Mouse (Mus musculus): ENCODE data around the gene Nms. TPM values are rescaled to one million over a fixed set of nuclear protein-coding genes. Genes with fewer than 3 reads are reported as not detected.

The Nms gene
- total RNA-seq, 1 experiment: not detected

GRCm38 (mm10) chr1:38934668-38935067 lies 4.3 kb upstream of the Nms start:
- DNase-seq (ENCODE audit: low read depth, low spot score): peak; percentile 37
- in situ Hi-C loops (cut with MboI; ENCODE audit: low sequenced_read_pairs in 2 of 2, unreplicated experiment in 2 of 2): loop anchor here in 1 of 2 experiments (10.0 kb wide), 1 partner anchor 70 kb away; no protein-coding TSS in a partner anchor
- Histone ChIP-seq H3K36me3 (ENCODE audit: control insufficient read depth, insufficient read depth, low read length, poor library complexity, severe bottlenecking) (no peaks in the 10 kb centered on the region), H3K9me3 (ENCODE audit: control insufficient read depth, insufficient read depth, low read depth, low read length) (no peaks in the 10 kb centered on the region), H3K27ac (ENCODE audit: insufficient read depth, low read depth, low read length, poor library complexity, severe bottlenecking) (no peak overlapping the region), H3K9ac (ENCODE audit: insufficient read depth, low read depth, low read length, poor library complexity, severe bottlenecking) (no peak overlapping the region), H3K4me3 (ENCODE audit: insufficient read depth in 1 of 2, low read depth in 1 of 2, low read length in 2 of 2, poor library complexity in 1 of 2, severe bottlenecking in 1 of 2) (no peak overlapping the region), H3K4me1 (ENCODE audit: control insufficient read depth in 2 of 2, insufficient read depth in 2 of 2, low read length in 2 of 2, poor library complexity in 1 of 2) (no peaks in the 10 kb centered on the region)
- TF ChIP-seq MAFK (IDR thresholded peaks at IDR 0.05; ENCODE audit: insufficient read depth, low read depth, low read length): no peak

DNA sequence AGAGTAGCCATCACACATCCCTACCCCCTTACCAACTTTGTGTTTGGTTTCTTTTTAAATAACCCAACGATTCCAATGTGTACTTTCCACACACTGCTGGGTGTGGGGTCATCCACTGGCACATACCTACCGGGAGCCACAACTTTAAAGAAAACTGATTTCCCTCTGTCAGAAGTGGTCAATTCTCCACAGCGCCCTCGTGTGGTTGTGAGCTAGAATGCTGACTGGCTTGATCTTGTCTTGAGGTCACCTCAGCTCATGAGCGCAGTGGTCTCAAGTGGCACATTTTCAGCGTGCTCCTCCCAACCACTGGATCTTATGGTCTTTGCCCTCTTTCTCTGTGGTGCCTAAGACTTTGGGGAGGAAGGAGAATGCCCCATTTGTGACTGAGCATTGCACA lies 2.2 kb upstream of the Nms start:
- Histone ChIP-seq H3K9me3 (ENCODE audit: control insufficient read depth, insufficient read depth, low read depth, low read length) (no peaks in the 10 kb centered on the region), H3K4me1 (ENCODE audit: control insufficient read depth in 2 of 2, insufficient read depth in 2 of 2, low read length in 2 of 2, poor library complexity in 1 of 2) (no peaks in the 10 kb centered on the region), H3K4me3 (ENCODE audit: insufficient read depth in 1 of 2, low read depth in 1 of 2, low read length in 2 of 2, poor library complexity in 1 of 2, severe bottlenecking in 1 of 2) (no peak overlapping the region), H3K9ac (ENCODE audit: insufficient read depth, low read depth, low read length, poor library complexity, severe bottlenecking) (no peak overlapping the region), H3K36me3 (ENCODE audit: control insufficient read depth, insufficient read depth, low read length, poor library complexity, severe bottlenecking) (no peaks in the 10 kb centered on the region), H3K27ac (ENCODE audit: insufficient read depth, low read depth, low read length, poor library complexity, severe bottlenecking) (no peak overlapping the region)
- in situ Hi-C loops (cut with MboI; ENCODE audit: low sequenced_read_pairs in 2 of 2, unreplicated experiment in 2 of 2): loop anchor here in 1 of 2 experiments (10.0 kb wide), 1 partner anchor 72 kb away; no protein-coding TSS in a partner anchor
- TF ChIP-seq ZC3H11A (IDR thresholded peaks at IDR 0.05; ENCODE audit: borderline replicate concordance, low read depth, low read length): peak; percentile 24; the same call in 1 of the 2 replicates
- TF ChIP-seq CHD2 (IDR thresholded peaks at IDR 0.05; ENCODE audit: low read depth, low read length): no peak
- peak; percentile 80 for TF ChIP-seq MAFK (IDR thresholded peaks at IDR 0.05; ENCODE audit: insufficient read depth, low read depth, low read length)
- DNase-seq (ENCODE audit: low read depth, low spot score): peak; percentile 75

GRCm38 (mm10) chr1:38939608-38940007 lies 659 bp downstream of the Nms start:
- Histone ChIP-seq H3K27ac (ENCODE audit: insufficient read depth, low read depth, low read length, poor library complexity, severe bottlenecking) (no peak overlapping the region), H3K9ac (ENCODE audit: insufficient read depth, low read depth, low read length, poor library complexity, severe bottlenecking) (no peak overlapping the region), H3K4me3 (ENCODE audit: insufficient read depth in 1 of 2, low read depth in 1 of 2, low read length in 2 of 2, poor library complexity in 1 of 2, severe bottlenecking in 1 of 2) (no peak overlapping the region), H3K36me3 (ENCODE audit: control insufficient read depth, insufficient read depth, low read length, poor library complexity, severe bottlenecking) (no peaks in the 10 kb centered on the region), H3K4me1 (ENCODE audit: control insufficient read depth in 2 of 2, insufficient read depth in 2 of 2, low read length in 2 of 2, poor library complexity in 1 of 2) (no peaks in the 10 kb centered on the region), H3K9me3 (ENCODE audit: control insufficient read depth, insufficient read depth, low read depth, low read length) (no peaks in the 10 kb centered on the region)
- in situ Hi-C loops (cut with MboI; ENCODE audit: low sequenced_read_pairs in 2 of 2, unreplicated experiment in 2 of 2): loop anchor here in 1 of 2 experiments (10.0 kb wide), 1 partner anchor 75 kb away; no protein-coding TSS in a partner anchor
- TF ChIP-seq ZNF384 (IDR thresholded peaks at IDR 0.05; ENCODE audit: low read depth, low read length) (no peak), HCFC1 (IDR thresholded peaks at IDR 0.05; ENCODE audit: borderline replicate concordance, insufficient read depth, low read length) (no peak), ZC3H11A (IDR thresholded peaks at IDR 0.05; ENCODE audit: borderline replicate concordance, low read depth, low read length) (no peak), MAFK (IDR thresholded peaks at IDR 0.05; ENCODE audit: insufficient read depth, low read depth, low read length) (no peak), CHD2 (IDR thresholded peaks at IDR 0.05; ENCODE audit: low read depth, low read length) (no peak)
- peak; percentile 33 for DNase-seq (ENCODE audit: low read depth, low spot score)

DNA sequence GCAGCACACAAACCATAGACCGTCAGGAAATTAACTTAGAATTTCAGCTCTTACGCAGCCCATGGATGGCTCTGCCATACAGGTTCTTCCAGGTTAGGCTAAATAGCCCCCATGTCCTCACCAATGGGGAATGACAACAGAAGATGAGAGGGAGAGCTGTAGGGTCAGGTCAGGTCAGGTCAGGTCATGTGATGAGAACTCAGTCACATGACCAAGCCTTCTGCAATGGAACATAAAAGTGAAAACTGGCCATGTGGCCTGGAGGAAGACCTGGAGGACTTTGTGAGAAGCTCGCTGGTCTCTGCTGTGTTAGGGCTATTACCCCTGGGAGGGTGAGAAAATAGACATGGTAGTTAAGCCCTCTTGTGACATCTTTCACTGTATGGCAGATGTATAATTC lies 17.5 kb downstream of the Nms start:
- Histone ChIP-seq H3K27ac (ENCODE audit: insufficient read depth, low read depth, low read length, poor library complexity, severe bottlenecking) (no peak overlapping the region), H3K36me3 (ENCODE audit: control insufficient read depth, insufficient read depth, low read length, poor library complexity, severe bottlenecking) (no peaks in the 10 kb centered on the region), H3K4me3 (ENCODE audit: insufficient read depth in 1 of 2, low read depth in 1 of 2, low read length in 2 of 2, poor library complexity in 1 of 2, severe bottlenecking in 1 of 2) (no peak overlapping the region), H3K4me1 (ENCODE audit: control insufficient read depth in 2 of 2, insufficient read depth in 2 of 2, low read length in 2 of 2, poor library complexity in 1 of 2) (no peaks in the 10 kb centered on the region), H3K9ac (ENCODE audit: insufficient read depth, low read depth, low read length, poor library complexity, severe bottlenecking) (no peak overlapping the region), H3K9me3 (ENCODE audit: control insufficient read depth, insufficient read depth, low read depth, low read length) (no peaks in the 10 kb centered on the region)
- DNase-seq (ENCODE audit: low read depth, low spot score): no peak
- TF ChIP-seq CHD2 (IDR thresholded peaks at IDR 0.05; ENCODE audit: low read depth, low read length): no peak
- no peak for TF ChIP-seq HCFC1 (IDR thresholded peaks at IDR 0.05; ENCODE audit: borderline replicate concordance, insufficient read depth, low read length)
- TF ChIP-seq ZC3H11A (IDR thresholded peaks at IDR 0.05; ENCODE audit: borderline replicate concordance, low read depth, low read length): no peak
- no peak for TF ChIP-seq ZNF384 (IDR thresholded peaks at IDR 0.05; ENCODE audit: low read depth, low read length)
- TF ChIP-seq MAFK (IDR thresholded peaks at IDR 0.05; ENCODE audit: insufficient read depth, low read depth, low read length): no peak
- in situ Hi-C loops (cut with MboI; ENCODE audit: low sequenced_read_pairs in 2 of 2, unreplicated experiment in 2 of 2): no loop called here

- in situ Hi-C loops (cut with MboI; ENCODE audit: low sequenced_read_pairs in 2 of 2, unreplicated experiment in 2 of 2): no loop called here
- no peak for TF ChIP-seq ZC3H11A (IDR thresholded peaks at IDR 0.05; ENCODE audit: borderline replicate concordance, low read depth, low read length)
- no peak for TF ChIP-seq MAFK (IDR thresholded peaks at IDR 0.05; ENCODE audit: insufficient read depth, low read depth, low read length)
- no peak for TF ChIP-seq HCFC1 (IDR thresholded peaks at IDR 0.05; ENCODE audit: borderline replicate concordance, insufficient read depth, low read length)
- no peak for TF ChIP-seq CHD2 (IDR thresholded peaks at IDR 0.05; ENCODE audit: low read depth, low read length)
- no peak for TF ChIP-seq ZNF384 (IDR thresholded peaks at IDR 0.05; ENCODE audit: low read depth, low read length)
- Histone ChIP-seq H3K9me3 (ENCODE audit: control insufficient read depth, insufficient read depth, low read depth, low read length) (no peaks in the 10 kb centered on the region), H3K4me3 (ENCODE audit: insufficient read depth in 1 of 2, low read depth in 1 of 2, low read length in 2 of 2, poor library complexity in 1 of 2, severe bottlenecking in 1 of 2) (no peak overlapping the region), H3K9ac (ENCODE audit: insufficient read depth, low read depth, low read length, poor library complexity, severe bottlenecking) (no peak overlapping the region), H3K27ac (ENCODE audit: insufficient read depth, low read depth, low read length, poor library complexity, severe bottlenecking) (no peak overlapping the region), H3K4me1 (ENCODE audit: control insufficient read depth in 2 of 2, insufficient read depth in 2 of 2, low read length in 2 of 2, poor library complexity in 1 of 2) (no peaks in the 10 kb centered on the region; a peak in 1 of 4 replicates), H3K36me3 (ENCODE audit: control insufficient read depth, insufficient read depth, low read length, poor library complexity, severe bottlenecking) (no peaks in the 10 kb centered on the region)
- DNase-seq (ENCODE audit: low read depth, low spot score): no peak
Measured at GRCm38 (mm10) chr1:38969116-38969515, 30.2 kb downstream of the Nms start.

Measured in ES-E14 (cell line).